Mouse (Mus musculus) central nervous system, embryonic 14 days (tissue): ENCODE measurements around the gene Tmem132b. TPM values are rescaled to one million over a fixed set of nuclear protein-coding genes. Genes with fewer than 3 reads are reported as not detected.

Experiments used
- polyA plus RNA-seq: library from polyadenylated mRNA; depleted of rRNA; stranded (reverse); fragments of >200 nt; gene quantifications from 2 replicates; pipeline ENCODE4 v1.2.3, GENCODE M21; 2012; rRNA removed

Tmem132b gene
- 4.9 and 5.4 TPM in 2 replicates for polyA plus RNA-seq

GRCm38 (mm10) chr5:125531634-125532033 is at the start of gene Tmem132b:
Gene Tmem132b (plus strand): TSS chr5:125531774.

Other genes starting within 250 kb of the Tmem132b start
- gene Scarb1, start 190.7 kb upstream of the Tmem132b start, polyA plus RNA-seq, result 37.7 and 41.7 TPM in 2 replicates
- gene Gm10382, start 142.5 kb upstream of the Tmem132b start, polyA plus RNA-seq, result 0.28 and 0.29 TPM in 2 replicates
- gene Ubc, start 141.6 kb upstream of the Tmem132b start, polyA plus RNA-seq, result 708 and 739 TPM in 2 replicates
- gene Dhx37, start 97.7 kb upstream of the Tmem132b start, polyA plus RNA-seq, result 21.9 and 28.2 TPM in 2 replicates
- gene Bri3bp, start 90.2 kb upstream of the Tmem132b start, polyA plus RNA-seq, result 15.3 and 15.8 TPM in 2 replicates
- gene Aacs, start 56.0 kb upstream of the Tmem132b start, polyA plus RNA-seq, result 58.1 and 62.2 TPM in 2 replicates